Mouse (Mus musculus): ENCODE measurements around the gene Zbtb26. TPM values are rescaled to one million over a fixed set of nuclear protein-coding genes. Genes with fewer than 3 reads are reported as not detected.

Zbtb26 gene
- total RNA-seq (2021): 10 to 100 TPM in 1 of 2 experiments, 1 to 10 TPM in 1; 9.2 to 11.4 TPM
- long read RNA-seq, experiment 1, full-length matches to known transcripts: 2 of 2 reads
- long read RNA-seq, experiment 1, partial matches to known transcripts: 0 of 2 reads
- long read RNA-seq, experiment 1, other reads (novel, unspliced or antisense): 0 of 2 reads
- long read RNA-seq, experiment 2, full-length matches to known transcripts: 9 of 10 reads
- long read RNA-seq, experiment 2, partial matches to known transcripts: 0 of 10 reads
- long read RNA-seq, experiment 2, other reads (novel, unspliced or antisense): 1 of 10 reads

DNA sequence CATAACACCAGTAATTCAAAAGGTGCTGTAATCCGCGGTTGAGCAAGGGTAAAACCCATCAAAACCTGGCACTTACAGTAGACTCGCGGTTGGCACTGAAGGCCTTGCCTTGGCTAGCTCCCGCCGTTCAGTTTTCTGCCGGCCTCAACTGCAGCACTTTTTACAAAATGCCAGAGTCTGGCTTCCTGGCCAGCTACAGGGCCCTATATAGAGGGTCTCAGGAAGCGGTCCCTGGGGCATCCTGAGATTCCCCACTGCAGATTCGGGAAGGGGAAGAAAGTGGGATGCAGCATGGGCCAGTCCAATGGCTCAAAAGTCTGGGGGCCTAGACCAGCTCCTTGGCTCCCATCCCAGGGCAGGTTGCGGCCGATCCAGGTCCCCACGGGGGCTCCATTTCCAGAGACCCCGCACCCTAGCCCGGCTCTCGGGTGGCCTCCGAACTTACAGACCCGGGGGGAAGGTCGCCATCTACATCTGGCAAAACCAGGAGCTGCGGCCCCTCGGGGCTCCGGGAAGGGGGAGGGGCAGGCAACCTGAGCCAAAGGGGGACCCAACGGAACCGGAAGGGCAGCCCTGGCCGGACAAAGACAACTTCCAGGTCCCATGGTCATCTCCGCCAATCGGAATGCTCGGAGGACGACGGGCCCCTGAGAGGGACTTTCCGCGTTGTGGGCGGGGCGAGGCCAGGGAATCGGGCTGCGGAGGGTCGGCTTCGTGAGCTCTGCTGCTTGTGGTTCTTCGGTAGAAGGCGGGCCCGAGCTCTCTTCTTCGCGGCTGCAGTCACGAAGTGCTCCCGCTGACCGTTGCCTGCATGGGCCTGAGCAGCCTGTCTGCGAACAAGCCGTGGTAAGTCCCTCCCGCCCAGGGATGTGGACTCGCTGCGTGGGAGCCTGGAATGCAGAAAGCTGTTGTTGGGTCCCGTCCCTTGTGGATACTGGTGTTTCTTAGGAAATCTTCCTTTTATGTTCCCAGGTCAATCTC lies at the start of gene Zbtb26, which contains the start of the genes Zbtb6 and Rabgap1:
TSS of gene Zbtb26 (minus strand) at position 525 of the 981 bp plus-strand sequence.
TSS of gene Zbtb6 (minus strand) at position 561 of the 981 bp plus-strand sequence.
TSS of gene Rabgap1 (plus strand) at position 669 of the 981 bp plus-strand sequence.
- peak; percentile 95 to 97 for DNase-seq (ENCODE audit: extremely low spot score in 1 of 2, low spot score in 2 of 2)
- TF ChIP-seq CTCF (IDR thresholded peaks at IDR 0.05): no peak
- H3K27ac ChIP-seq: peak within 1 kb of the TSS; percentile 94
- peak within 1 kb of the TSS; percentile 64 for H3K4me3 ChIP-seq
- intact Hi-C loops (cut with DNase I): loop anchor here (1.0 to 10.0 kb wide), 2 partner anchors 9 to 1172 kb away; no protein-coding TSS in a partner anchor

DNA sequence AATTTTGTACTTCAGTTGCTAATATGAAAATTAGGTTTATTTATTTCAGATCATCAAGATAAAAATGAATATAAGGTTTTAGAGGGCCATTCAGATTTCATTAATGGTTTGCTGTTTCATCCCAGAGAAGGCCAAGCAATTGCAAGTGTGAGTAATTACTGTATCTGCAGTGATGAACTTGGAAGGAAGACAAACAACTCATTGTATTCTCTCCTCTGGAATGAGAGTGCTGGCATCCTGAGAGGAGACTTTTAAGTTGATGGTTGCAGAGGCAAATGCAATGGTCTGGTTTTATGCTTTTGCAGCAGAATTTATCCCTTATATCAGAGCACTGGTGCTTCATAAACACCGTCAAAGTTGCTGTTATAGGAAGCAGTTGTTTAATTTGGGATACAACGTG lies 46.0 kb upstream of the Zbtb26 start:
- no peak overlapping the region for H3K4me3 ChIP-seq
- no peak overlapping the region for H3K27ac ChIP-seq
- DNase-seq (ENCODE audit: extremely low spot score in 1 of 2, low spot score in 2 of 2): no peak
- intact Hi-C loops (cut with DNase I): loop anchor here (5.0 kb wide), 2 partner anchors 67 to 107 kb away; partner anchors contain the start of gene Rc3h2
- TF ChIP-seq CTCF (IDR thresholded peaks at IDR 0.05): no peak

DNA sequence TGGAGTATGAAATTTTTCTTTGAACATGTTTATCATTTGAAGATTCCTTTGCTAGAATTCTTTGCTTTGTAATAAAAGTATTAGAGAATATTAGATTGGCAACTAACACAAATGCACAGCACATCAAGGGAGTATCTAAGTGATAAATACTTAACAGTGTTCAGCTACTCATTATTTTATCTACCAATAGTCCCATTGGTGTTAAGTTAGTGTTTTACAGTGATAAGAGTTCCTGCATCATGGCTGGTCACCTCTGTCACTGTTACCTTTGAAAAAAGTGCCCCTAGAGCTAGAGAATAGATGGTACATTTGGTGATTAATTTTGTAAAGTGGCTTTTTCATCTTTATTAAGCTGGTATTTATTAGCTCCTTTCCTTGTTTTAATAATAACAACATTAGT lies 43.5 kb upstream of the Zbtb26 start:
- TF ChIP-seq CTCF (IDR thresholded peaks at IDR 0.05): no peak
- intact Hi-C loops (cut with DNase I): loop anchor here (5.0 kb wide), 2 partner anchors 64 to 104 kb away; partner anchors contain the start of gene Rc3h2
- Histone ChIP-seq H3K27ac (no peak overlapping the region), H3K4me3 (no peak overlapping the region)
- DNase-seq (ENCODE audit: extremely low spot score in 1 of 2, low spot score in 2 of 2): no peak

DNA sequence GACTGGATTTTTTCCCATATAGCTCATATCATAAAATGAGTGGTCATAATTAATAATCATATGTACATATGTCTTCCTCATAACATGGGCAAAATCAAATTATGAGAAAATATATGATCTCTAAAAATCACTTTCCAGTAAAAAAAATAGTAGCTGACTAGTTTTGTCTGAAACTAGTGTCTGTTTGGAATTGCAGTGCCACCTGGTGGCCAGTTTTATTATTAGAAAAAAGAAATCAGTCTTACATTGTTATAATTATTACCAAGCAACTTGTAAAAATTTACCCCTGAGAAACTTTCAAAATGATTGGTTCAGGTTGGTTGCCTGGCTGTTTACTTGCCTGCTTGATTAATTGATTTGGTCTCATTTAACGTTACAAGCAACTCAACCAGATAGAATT lies 42.4 kb upstream of the Zbtb26 start:
- intact Hi-C loops (cut with DNase I): loop anchor here (5.0 kb wide), 2 partner anchors 63 to 103 kb away; partner anchors contain the start of gene Rc3h2
- no peak for DNase-seq (ENCODE audit: extremely low spot score in 1 of 2, low spot score in 2 of 2)

DNA sequence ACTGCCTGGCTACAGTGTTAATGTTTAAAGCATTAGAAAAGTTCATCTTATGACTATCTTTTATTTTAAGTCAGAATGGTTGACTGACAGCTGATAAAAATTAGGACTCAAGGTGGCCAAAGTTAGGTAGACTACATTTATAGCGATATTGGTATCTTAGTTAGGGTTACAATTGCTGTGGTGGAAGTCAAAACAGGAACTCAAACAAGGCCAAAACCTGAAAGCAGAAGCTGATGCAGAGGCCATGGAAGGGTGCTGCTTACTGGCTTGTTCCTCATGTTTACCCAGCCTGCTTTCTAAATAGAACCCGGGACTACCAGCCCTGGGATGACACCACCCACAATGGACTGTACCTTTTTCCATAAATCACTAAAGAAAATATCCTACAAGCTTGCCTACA lies 41.2 kb upstream of the Zbtb26 start:
- DNase-seq (ENCODE audit: extremely low spot score in 1 of 2, low spot score in 2 of 2): no peak
- TF ChIP-seq CTCF (IDR thresholded peaks at IDR 0.05): no peak
- H3K4me3 ChIP-seq: no peak overlapping the region
- H3K27ac ChIP-seq: no peak overlapping the region
- intact Hi-C loops (cut with DNase I): no loop called here

More for the DNA sequence above, 42.4 kb upstream of the Zbtb26 start:
- Histone ChIP-seq H3K4me3 (no peak overlapping the region), H3K27ac (no peak overlapping the region)
- peak; percentile 85 for TF ChIP-seq CTCF (IDR thresholded peaks at IDR 0.05)

DNA sequence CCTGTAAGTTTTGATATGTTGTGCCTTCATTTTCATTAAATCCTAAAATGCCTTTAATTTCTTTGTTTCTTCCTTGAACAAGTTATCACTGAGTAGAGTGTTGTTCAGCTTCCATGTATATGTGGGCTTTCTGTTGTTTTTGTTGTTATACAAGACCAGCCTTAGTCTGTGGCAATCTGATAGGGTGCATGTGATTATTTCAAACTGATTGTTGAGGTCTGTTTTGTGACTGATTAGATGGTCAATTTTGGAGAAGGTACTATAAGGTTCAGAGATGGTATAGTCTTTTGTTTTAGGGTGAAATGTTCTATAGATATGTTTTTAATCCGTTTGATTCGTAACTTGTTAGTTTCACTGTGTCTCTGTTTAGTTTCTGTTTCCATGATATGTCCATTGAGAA lies 37.1 kb upstream of the Zbtb26 start:
- intact Hi-C loops (cut with DNase I): no loop called here
- Histone ChIP-seq H3K27ac (no peak overlapping the region), H3K4me3 (no peak overlapping the region)
- no peak for DNase-seq (ENCODE audit: extremely low spot score in 1 of 2, low spot score in 2 of 2)
- no peak for TF ChIP-seq CTCF (IDR thresholded peaks at IDR 0.05)

DNA sequence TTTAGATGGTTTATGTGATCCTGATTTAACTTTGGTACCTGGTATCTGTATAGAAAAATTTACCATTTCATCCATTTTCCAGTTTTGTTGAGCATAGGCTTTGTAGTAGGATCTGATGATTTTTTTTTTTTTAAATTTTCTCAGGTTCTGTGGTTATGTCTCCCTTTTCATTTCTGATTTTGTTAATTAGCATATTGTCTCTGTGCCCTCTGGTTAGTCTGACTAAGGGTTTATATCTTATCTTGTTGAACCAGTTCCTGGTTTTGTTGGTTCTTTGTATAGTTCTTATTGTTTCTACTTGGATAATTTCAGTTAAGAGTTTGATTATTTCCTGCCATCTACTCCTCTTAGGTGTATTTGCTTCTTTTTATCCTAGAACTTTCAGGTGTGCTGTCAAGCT lies 36.6 kb upstream of the Zbtb26 start:
- H3K4me3 ChIP-seq: no peak overlapping the region
- no peak for TF ChIP-seq CTCF (IDR thresholded peaks at IDR 0.05)
- intact Hi-C loops (cut with DNase I): no loop called here

DNA sequence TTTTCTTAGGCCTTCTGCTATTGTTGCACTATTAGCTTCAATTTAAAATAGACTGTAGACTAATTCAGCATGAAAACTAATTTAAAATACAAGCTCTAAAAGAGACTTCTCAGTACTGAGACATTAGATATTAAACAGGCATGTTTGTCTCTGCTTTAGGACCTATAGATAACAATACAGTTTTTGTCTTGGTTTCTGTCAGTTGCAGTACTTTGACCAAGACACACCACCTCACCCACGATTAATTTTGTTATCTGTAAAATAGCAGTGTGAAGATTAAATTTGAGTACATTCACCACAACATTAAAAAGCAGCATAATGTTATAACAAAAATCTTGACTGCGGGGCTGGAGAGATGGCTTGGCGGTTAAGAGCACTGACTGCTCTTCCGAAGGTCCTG lies 23.3 kb upstream of the Zbtb26 start:
- no peak for DNase-seq (ENCODE audit: extremely low spot score in 1 of 2, low spot score in 2 of 2)
- intact Hi-C loops (cut with DNase I): no loop called here
- Histone ChIP-seq H3K4me3 (no peak overlapping the region), H3K27ac (no peak overlapping the region)
- no peak for TF ChIP-seq CTCF (IDR thresholded peaks at IDR 0.05)

More for the DNA sequence above, 36.6 kb upstream of the Zbtb26 start:
- no peak for DNase-seq (ENCODE audit: extremely low spot score in 1 of 2, low spot score in 2 of 2)
- H3K27ac ChIP-seq: no peak overlapping the region

DNA sequence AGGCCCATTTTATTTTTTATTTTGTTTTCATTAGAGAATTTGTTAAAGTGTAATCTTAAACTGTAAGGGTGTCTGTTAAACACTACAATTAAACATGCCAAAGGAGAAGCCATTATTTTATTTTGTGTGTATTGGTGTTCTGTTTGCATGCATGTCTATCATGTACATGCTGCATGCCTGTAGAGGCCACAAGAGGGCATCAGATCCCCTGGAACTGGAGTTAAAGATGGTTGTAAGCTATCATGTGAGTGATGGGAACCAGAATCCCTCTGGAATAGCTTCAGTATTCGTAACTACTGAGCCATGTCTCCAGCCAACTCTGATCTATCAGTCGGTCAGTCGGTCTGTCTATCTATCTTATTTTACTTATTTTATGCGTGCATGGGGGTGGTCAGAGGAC lies 17.8 kb upstream of the Zbtb26 start:
- Histone ChIP-seq H3K27ac (no peak overlapping the region), H3K4me3 (no peak overlapping the region)
- TF ChIP-seq CTCF (IDR thresholded peaks at IDR 0.05): peak; percentile 10; the same call in 1 of the 2 replicates
- DNase-seq (ENCODE audit: extremely low spot score in 1 of 2, low spot score in 2 of 2): no peak
- intact Hi-C loops (cut with DNase I): no loop called here

DNA sequence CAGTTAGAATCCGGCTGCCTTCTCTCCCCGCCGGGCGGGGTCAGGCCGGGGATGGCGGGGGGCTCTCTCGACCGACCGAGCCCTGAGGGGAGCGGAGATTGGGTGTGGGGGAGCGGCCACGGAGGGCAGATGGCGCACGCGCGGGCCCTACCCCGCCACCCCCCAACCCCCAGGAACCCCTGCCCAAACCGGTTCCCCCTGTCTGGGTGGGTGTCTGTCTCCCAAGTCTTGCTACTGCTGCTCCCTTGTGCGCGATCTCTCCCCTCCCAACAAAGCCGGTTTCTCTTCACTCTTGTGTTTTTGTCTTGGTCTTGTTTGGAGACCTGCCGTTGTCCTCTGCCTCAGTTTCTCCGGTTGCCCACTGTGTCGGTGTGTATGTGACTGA lies 9.4 kb upstream of the Zbtb26 start:
- no peak for TF ChIP-seq CTCF (IDR thresholded peaks at IDR 0.05)
- H3K27ac ChIP-seq: peak overlapping the region; percentile 96
- H3K4me3 ChIP-seq: peak overlapping the region; percentile 97
- DNase-seq (ENCODE audit: extremely low spot score in 1 of 2, low spot score in 2 of 2): no peak
- intact Hi-C loops (cut with DNase I): loop anchor here (1.0 kb wide), 1 partner anchor 9 kb away; the partner anchor contains the start of genes Rabgap1, Zbtb26 and Zbtb6

DNA sequence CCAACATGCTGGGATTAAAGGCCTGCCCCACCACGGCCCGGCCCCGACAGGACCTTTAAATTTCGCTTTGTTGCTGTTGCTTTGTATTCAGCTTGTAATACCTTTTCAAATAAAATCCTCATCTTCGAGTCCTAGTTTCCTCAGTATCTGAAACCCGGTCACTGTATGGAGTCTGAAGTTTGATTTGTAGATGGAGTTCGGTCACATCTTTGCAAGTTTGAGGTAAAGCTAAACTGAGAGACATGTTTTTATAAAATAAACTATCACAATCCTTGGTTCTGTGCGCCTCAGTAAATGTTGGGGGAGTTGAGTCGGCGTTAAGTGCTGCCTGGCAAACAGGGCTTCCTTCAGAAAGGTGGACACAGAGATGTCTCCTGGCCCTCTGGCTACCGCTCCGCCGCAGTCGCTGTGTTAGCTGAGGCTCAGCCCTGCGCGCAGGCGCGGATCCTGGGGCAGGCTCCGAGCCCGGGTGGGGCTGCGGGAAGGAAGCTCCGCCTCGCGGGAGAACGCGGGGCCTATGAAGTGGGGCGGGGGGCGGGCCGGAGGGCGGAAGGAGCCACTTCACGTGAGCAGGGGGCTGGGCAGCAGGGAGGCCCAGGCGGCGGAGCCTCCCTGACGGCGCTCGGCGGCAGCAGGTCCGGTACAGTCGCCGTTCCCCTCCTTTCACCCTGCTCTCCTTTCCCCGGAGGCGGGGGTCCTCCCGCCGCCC lies 8.9 kb upstream of the Zbtb26 start:
- TF ChIP-seq CTCF (IDR thresholded peaks at IDR 0.05): no peak
- peak; percentile 92 to 93 for DNase-seq (ENCODE audit: extremely low spot score in 1 of 2, low spot score in 2 of 2)
- H3K27ac ChIP-seq: peak overlapping the region; percentile 96
- H3K4me3 ChIP-seq: peak overlapping the region; percentile 97
- intact Hi-C loops (cut with DNase I): loop anchor here (1.0 kb wide), 1 partner anchor 9 kb away; the partner anchor contains the start of genes Rabgap1, Zbtb26 and Zbtb6

All from left cerebral cortex, adult 2 months (tissue).